Mouse (Mus musculus): ENCODE data around the gene Cdh15. TPM values are rescaled to one million over a fixed set of nuclear protein-coding genes. Genes with fewer than 3 reads are reported as not detected.

Cdh15 gene
- polyA plus RNA-seq, 1 experiment from 2014 or later = 1.8 TPM

DNA sequence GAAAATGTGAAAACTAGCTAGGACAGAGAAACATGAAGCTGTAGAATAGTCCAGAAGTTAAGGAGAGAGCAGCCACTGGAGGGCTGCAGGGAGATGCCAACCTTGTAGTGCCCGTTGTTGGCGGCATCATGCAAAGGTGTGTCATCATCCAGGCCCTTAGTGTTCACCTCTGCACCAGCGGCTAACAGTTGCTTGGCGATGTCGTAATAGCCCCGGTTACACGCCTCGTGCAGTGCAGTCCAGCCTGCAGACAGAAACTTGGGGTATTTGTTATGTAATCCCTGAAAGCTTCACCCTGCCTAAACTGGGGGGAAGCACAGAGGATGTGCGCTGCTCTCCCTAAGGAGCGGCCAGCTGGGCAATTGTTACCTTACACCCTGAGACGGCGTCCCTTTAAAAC, 50.7 kb downstream of the Cdh15 start:
- H3K27me3 ChIP-seq (ENCODE audit: insufficient read depth, low read length) = no peaks in the 10 kb centered on the region
- WGBS = 95% methylated on average over 12 of the region's 12 CpGs
- H3K27ac ChIP-seq (ENCODE audit: low read length) = no peak overlapping the region
- no peaks in the 10 kb centered on the region for H3K4me1 ChIP-seq (ENCODE audit: insufficient read depth, low read length)
- no peak for ATAC-seq (ENCODE audit: low FRiP score, low TSS enrichment)
- H3K4me2 ChIP-seq (replicated peaks; ENCODE audit: low read depth, low read length) = no peak overlapping the region
- no peak overlapping the region for H3K4me3 ChIP-seq (ENCODE audit: low read length)
- peaks cover 54% of the 10 kb centered on the region for H3K36me3 ChIP-seq (ENCODE audit: insufficient read depth, low read length)
- no peak overlapping the region for H3K9ac ChIP-seq (replicated peaks; ENCODE audit: low read length)
- H3K9me3 ChIP-seq (ENCODE audit: low read length) = no peaks in the 10 kb centered on the region

DNA sequence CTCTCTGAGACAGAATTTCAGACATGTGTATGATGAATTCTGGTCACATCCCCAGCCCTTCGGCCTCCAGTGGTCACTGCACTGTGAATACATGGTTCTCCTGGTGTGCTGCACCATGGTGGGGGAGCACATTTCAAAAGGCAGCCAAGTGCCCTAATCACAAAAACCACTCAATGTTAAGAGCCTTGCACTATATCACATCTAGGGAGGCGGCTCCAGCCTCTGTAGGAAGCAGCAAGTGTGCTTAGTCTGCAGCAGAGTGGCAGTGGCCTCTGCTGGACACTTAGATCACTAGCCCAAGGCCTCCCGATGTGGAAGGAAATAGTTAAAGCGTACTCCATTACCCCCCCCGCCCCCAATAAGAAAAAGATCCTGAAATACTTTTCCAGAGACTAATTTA, 51.3 kb downstream of the Cdh15 start:
- Histone ChIP-seq H3K4me3 (ENCODE audit: low read length) (no peak overlapping the region), H3K4me1 (ENCODE audit: insufficient read depth, low read length) (no peaks in the 10 kb centered on the region), H3K27ac (ENCODE audit: low read length) (no peak overlapping the region), H3K27me3 (ENCODE audit: insufficient read depth, low read length) (no peaks in the 10 kb centered on the region), H3K9me3 (ENCODE audit: low read length) (no peaks in the 10 kb centered on the region), H3K36me3 (ENCODE audit: insufficient read depth, low read length) (peaks cover 51% of the 10 kb centered on the region), H3K4me2 (replicated peaks; ENCODE audit: low read depth, low read length) (no peak overlapping the region), H3K9ac (replicated peaks; ENCODE audit: low read length) (no peak overlapping the region)
- WGBS = 82% methylated on average over 5 of the region's 5 CpGs
- no peak for ATAC-seq (ENCODE audit: low FRiP score, low TSS enrichment)

DNA sequence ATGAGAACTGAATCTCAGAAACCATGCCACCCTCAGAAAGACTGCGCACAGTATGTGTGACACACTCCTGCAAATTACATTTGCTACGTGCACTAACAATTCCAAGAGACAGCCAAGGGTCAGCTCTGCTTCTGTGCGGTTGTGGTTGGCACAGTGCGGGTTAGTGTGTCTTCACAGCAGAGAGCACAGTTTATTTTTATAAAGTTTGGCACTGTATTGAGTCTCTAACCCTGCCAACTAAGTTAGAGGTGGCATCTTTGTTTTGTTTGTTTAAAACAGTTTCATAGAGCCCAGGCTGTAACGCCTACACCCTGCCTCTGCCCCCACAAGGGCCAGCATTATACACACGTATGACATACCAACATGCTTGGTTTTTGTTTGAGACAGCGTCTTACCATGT, 53.7 kb downstream of the Cdh15 start:
- no peak for ATAC-seq (ENCODE audit: low FRiP score, low TSS enrichment)
- Histone ChIP-seq H3K27ac (ENCODE audit: low read length) (no peak overlapping the region), H3K9ac (replicated peaks; ENCODE audit: low read length) (no peak overlapping the region), H3K4me2 (replicated peaks; ENCODE audit: low read depth, low read length) (no peak overlapping the region), H3K4me1 (ENCODE audit: insufficient read depth, low read length) (0 out of 2 replicates have a peak, but pooled peaks cover 4% of the 10 kb centered on the region), H3K36me3 (ENCODE audit: insufficient read depth, low read length) (peaks cover 27% of the 10 kb centered on the region), H3K4me3 (ENCODE audit: low read length) (no peak overlapping the region), H3K9me3 (ENCODE audit: low read length) (no peaks in the 10 kb centered on the region), H3K27me3 (ENCODE audit: insufficient read depth, low read length) (no peaks in the 10 kb centered on the region)
- WGBS = 93% methylated on average over 7 of the region's 7 CpGs

- 0 out of 2 replicates have a peak, but pooled peaks cover 4% of the 10 kb centered on the region for H3K4me1 ChIP-seq (ENCODE audit: insufficient read depth, low read length)
- no peaks in the 10 kb centered on the region for H3K27me3 ChIP-seq (ENCODE audit: insufficient read depth, low read length)
- H3K9me3 ChIP-seq (ENCODE audit: low read length) = no peaks in the 10 kb centered on the region
- H3K27ac ChIP-seq (ENCODE audit: low read length) = no peak overlapping the region
- ATAC-seq (ENCODE audit: low FRiP score, low TSS enrichment) = no peak
- no peak overlapping the region for H3K4me2 ChIP-seq (replicated peaks; ENCODE audit: low read depth, low read length)
- H3K36me3 ChIP-seq (ENCODE audit: insufficient read depth, low read length) = peaks cover 22% of the 10 kb centered on the region
- WGBS = 86% methylated on average over 8 of the region's 8 CpGs
- no peak overlapping the region for H3K4me3 ChIP-seq (ENCODE audit: low read length)
- H3K9ac ChIP-seq (replicated peaks; ENCODE audit: low read length) = no peak overlapping the region
These were observed 54.2 kb downstream of the Cdh15 start for GRCm38 (mm10) chr8:122901892-122902515.

- Histone ChIP-seq H3K9me3 (ENCODE audit: low read length) (no peaks in the 10 kb centered on the region), H3K9ac (replicated peaks; ENCODE audit: low read length) (no peak overlapping the region), H3K27me3 (ENCODE audit: insufficient read depth, low read length) (no peaks in the 10 kb centered on the region), H3K27ac (ENCODE audit: low read length) (no peak overlapping the region), H3K4me3 (ENCODE audit: low read length) (no peak overlapping the region), H3K36me3 (ENCODE audit: insufficient read depth, low read length) (peaks cover 19% of the 10 kb centered on the region), H3K4me1 (ENCODE audit: insufficient read depth, low read length) (0 out of 2 replicates have a peak, but pooled peaks cover 4% of the 10 kb centered on the region), H3K4me2 (replicated peaks; ENCODE audit: low read depth, low read length) (no peak overlapping the region)
- ATAC-seq (ENCODE audit: low FRiP score, low TSS enrichment) = no peak
- 76% methylated on average over 3 of the region's 3 CpGs for WGBS
These were observed 54.8 kb downstream of the Cdh15 start for GRCm38 (mm10) chr8:122902581-122902980.

DNA sequence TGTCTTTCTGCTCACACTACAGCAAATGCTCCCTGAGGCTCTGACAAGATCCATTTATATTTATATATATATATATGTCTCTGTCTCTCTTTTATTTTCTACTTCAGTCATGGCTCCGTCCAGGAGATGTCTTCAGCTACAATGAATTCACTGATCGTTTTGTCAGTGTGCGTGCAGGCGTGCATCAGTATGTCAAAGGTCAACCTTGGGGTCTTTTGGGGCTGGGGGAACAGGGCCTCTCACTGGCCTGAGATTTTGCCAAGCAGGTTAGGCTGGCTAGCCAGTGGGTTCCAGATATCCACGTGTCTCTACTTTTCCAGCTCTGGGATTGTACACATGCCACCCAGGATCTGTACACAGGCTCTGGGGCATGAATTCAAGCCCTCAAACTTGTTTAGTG, 55.2 kb downstream of the Cdh15 start:
- Histone ChIP-seq H3K36me3 (ENCODE audit: insufficient read depth, low read length) (peaks cover 16% of the 10 kb centered on the region), H3K9me3 (ENCODE audit: low read length) (no peaks in the 10 kb centered on the region), H3K4me3 (ENCODE audit: low read length) (no peak overlapping the region), H3K4me1 (ENCODE audit: insufficient read depth, low read length) (0 out of 2 replicates have a peak, but pooled peaks cover 4% of the 10 kb centered on the region), H3K27me3 (ENCODE audit: insufficient read depth, low read length) (no peaks in the 10 kb centered on the region), H3K9ac (replicated peaks; ENCODE audit: low read length) (no peak overlapping the region), H3K27ac (ENCODE audit: low read length) (no peak overlapping the region), H3K4me2 (replicated peaks; ENCODE audit: low read depth, low read length) (no peak overlapping the region)
- WGBS = 68% methylated on average over 5 of the region's 5 CpGs
- ATAC-seq (ENCODE audit: low FRiP score, low TSS enrichment) = no peak

GRCm38 (mm10) chr8:122904496-122904895, 56.7 kb downstream of the Cdh15 start:
- H3K4me3 ChIP-seq (ENCODE audit: low read length) = no peak overlapping the region
- no peak overlapping the region for H3K9ac ChIP-seq (replicated peaks; ENCODE audit: low read length)
- H3K27me3 ChIP-seq (ENCODE audit: insufficient read depth, low read length) = no peaks in the 10 kb centered on the region
- H3K4me2 ChIP-seq (replicated peaks; ENCODE audit: low read depth, low read length) = no peak overlapping the region
- H3K27ac ChIP-seq (ENCODE audit: low read length) = no peak overlapping the region
- no peaks in the 10 kb centered on the region for H3K9me3 ChIP-seq (ENCODE audit: low read length)
- H3K4me1 ChIP-seq (ENCODE audit: insufficient read depth, low read length) = 0 out of 2 replicates have a peak, but pooled peaks cover 4% of the 10 kb centered on the region
- WGBS = 93% methylated on average over 11 of the region's 11 CpGs
- ATAC-seq (ENCODE audit: low FRiP score, low TSS enrichment) = no peak
- peaks cover 9% of the 10 kb centered on the region for H3K36me3 ChIP-seq (ENCODE audit: insufficient read depth, low read length)

DNA sequence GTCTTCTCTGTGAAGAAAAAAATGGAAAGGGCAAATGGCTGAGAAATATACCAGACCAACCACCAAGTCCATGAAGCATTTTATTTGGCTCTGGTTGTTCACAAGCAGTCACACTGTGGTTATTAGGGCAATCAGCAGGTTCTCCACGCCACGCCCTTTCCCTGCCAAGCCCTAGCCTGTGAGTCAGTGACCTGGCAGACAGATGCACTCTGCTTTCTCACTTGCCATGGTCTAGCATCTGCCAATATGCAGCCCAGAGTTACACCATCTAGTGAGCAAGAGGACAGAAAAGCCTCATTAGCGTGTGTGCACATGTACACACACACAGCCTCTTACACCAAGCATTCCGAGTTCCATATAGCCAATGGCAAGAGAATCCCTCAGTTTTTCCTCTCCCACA, 57.6 kb downstream of the Cdh15 start:
- 82% methylated on average over 4 of the region's 4 CpGs for WGBS
- H3K9ac ChIP-seq (replicated peaks; ENCODE audit: low read length) = no peak overlapping the region
- ATAC-seq (ENCODE audit: low FRiP score, low TSS enrichment) = no peak
- no peaks in the 10 kb centered on the region for H3K9me3 ChIP-seq (ENCODE audit: low read length)
- 0 out of 2 replicates have a peak, but pooled peaks cover 4% of the 10 kb centered on the region for H3K4me1 ChIP-seq (ENCODE audit: insufficient read depth, low read length)
- H3K27me3 ChIP-seq (ENCODE audit: insufficient read depth, low read length) = no peaks in the 10 kb centered on the region
- no peak overlapping the region for H3K4me3 ChIP-seq (ENCODE audit: low read length)
- H3K27ac ChIP-seq (ENCODE audit: low read length) = no peak overlapping the region
- peaks cover 8% of the 10 kb centered on the region for H3K36me3 ChIP-seq (ENCODE audit: insufficient read depth, low read length)
- no peak overlapping the region for H3K4me2 ChIP-seq (replicated peaks; ENCODE audit: low read depth, low read length)

- WGBS = 31% methylated on average over 6 of the region's 6 CpGs
- Histone ChIP-seq H3K27ac (ENCODE audit: low read length) (no peak overlapping the region), H3K4me2 (replicated peaks; ENCODE audit: low read depth, low read length) (no peak overlapping the region), H3K9me3 (ENCODE audit: low read length) (no peaks in the 10 kb centered on the region), H3K36me3 (ENCODE audit: insufficient read depth, low read length) (peaks cover 8% of the 10 kb centered on the region), H3K27me3 (ENCODE audit: insufficient read depth, low read length) (no peaks in the 10 kb centered on the region), H3K4me3 (ENCODE audit: low read length) (no peak overlapping the region), H3K4me1 (ENCODE audit: insufficient read depth, low read length) (0 out of 2 replicates have a peak, but pooled peaks cover 4% of the 10 kb centered on the region), H3K9ac (replicated peaks; ENCODE audit: low read length) (no peak overlapping the region)
- peak; percentile 77 for ATAC-seq (ENCODE audit: low FRiP score, low TSS enrichment)
These were observed 58.8 kb downstream of the Cdh15 start for GRCm38 (mm10) chr8:122906463-122907021.

DNA sequence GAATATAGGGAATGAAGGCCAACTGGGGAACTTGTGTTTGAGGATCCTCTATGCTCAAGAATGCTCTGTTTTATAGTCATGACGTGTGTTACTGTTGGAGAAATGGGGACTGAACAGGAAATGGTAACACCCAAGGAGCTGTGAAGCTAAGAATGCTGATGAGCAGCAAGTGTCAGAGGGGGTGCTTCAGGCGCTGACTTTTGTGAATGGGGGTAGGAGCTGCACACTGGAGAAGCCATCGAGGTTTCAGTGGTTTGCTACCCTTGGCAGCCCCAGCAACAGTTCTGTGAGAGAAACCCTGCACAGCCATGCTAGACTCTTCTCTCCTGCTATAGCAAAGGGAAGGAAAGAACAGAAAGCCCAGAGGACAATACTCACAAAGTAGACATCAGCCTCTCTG, 64.4 kb downstream of the Cdh15 start:
- ATAC-seq (ENCODE audit: low FRiP score, low TSS enrichment) = no peak
- no peaks in the 10 kb centered on the region for H3K27me3 ChIP-seq (ENCODE audit: insufficient read depth, low read length)
- peaks cover 21% of the 10 kb centered on the region for H3K36me3 ChIP-seq (ENCODE audit: insufficient read depth, low read length)
- H3K9ac ChIP-seq (replicated peaks; ENCODE audit: low read length) = no peak overlapping the region
- no peaks in the 10 kb centered on the region for H3K9me3 ChIP-seq (ENCODE audit: low read length)
- WGBS = 78% methylated on average over 3 of the region's 3 CpGs
- H3K4me1 ChIP-seq (ENCODE audit: insufficient read depth, low read length) = 0 out of 2 replicates have a peak, but pooled peaks cover 5% of the 10 kb centered on the region
- H3K4me3 ChIP-seq (ENCODE audit: low read length) = no peak overlapping the region
- H3K27ac ChIP-seq (ENCODE audit: low read length) = no peak overlapping the region
- no peak overlapping the region for H3K4me2 ChIP-seq (replicated peaks; ENCODE audit: low read depth, low read length)

All from kidney, embryonic 16.5 days (tissue).